Mouse (Mus musculus): ENCODE results near the gene Ddx55.
A peak's percentile ranks its signal among the peaks of the same experiment; 100 is the strongest.

Gene Ddx55

DNA sequence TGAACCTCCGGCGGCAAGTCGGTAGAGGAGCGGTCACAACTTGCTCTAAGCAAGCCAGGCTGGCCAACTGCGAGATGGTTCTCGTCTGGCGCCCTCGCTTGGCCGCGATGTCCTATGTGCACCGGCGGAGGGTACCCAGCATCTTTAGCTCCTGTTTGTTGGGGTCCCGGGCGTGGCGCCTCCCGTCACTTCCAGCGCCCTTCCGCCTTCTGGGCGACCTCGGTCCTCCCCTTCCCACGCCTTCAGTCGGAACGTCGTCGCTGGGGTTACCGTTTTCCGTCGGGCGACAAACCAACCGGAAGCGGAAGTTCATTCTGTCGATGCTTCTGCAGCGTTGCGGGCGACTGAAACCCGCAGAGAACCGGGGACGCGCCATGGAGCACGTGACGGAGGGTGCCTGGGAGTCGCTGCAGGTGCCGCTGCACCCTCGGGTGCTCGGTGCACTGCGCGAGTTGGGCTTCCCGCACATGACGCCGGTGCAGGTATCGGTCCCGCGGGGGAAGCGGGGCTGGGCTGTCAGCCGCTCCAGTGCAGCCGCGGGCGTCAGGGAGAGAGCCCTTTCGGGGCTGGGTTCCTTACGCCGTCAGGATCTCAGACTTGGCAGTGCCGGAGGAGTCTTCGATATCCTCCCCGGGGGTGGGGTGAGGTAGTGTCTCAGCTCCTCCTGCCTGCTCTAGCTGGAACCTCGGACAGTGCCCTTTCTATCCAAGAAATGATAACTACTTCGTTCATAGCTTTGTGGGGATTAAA, at the start of gene Ddx55:
TSS of gene Ddx55 (plus strand) at position 307 of the 750 bp plus-strand sequence.
- DNase-seq (ENCODE audit: low spot score): peak; percentile 93

DNA sequence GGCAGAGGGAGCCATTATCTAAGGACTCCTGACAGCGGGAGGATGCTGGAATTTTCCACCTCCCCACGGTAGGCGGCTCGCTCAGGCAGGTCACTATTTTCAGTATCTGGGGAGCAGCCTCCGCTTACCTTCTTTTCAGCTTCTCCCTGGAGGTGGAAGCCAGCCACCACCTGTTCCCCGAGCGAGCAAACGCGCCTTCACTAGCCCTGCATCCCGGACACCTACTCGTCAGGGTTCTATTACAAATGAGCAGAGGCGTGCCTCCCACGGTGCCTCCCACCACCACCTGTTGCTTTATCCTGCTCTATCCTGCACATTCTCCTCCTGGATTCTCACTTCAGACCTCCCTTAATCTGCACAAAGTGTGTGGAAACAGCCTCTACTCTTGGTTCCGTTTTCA, 48.9 kb upstream of the Ddx55 start:
- no peak for DNase-seq (ENCODE audit: low spot score)

DNA sequence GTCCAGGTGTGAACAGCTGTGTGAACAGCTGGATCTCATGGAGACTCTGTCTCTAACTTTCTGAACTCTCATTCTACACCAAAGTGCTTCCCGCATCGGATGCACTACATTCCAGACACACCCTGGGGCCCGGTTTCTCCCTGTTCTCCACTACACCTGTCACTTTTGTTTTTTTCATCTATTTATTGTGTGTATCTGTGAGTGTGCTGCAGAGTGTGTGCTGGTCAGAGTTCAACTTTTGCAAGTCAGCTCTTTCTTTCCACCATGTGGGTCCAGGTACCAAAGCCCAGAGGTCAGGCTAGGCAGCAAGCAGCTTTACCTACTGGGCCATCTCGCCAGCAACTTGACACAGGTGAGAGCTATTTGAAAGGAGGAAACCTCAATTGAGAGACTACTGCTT, 47.4 kb upstream of the Ddx55 start:
- DNase-seq (ENCODE audit: low spot score): no peak

DNA sequence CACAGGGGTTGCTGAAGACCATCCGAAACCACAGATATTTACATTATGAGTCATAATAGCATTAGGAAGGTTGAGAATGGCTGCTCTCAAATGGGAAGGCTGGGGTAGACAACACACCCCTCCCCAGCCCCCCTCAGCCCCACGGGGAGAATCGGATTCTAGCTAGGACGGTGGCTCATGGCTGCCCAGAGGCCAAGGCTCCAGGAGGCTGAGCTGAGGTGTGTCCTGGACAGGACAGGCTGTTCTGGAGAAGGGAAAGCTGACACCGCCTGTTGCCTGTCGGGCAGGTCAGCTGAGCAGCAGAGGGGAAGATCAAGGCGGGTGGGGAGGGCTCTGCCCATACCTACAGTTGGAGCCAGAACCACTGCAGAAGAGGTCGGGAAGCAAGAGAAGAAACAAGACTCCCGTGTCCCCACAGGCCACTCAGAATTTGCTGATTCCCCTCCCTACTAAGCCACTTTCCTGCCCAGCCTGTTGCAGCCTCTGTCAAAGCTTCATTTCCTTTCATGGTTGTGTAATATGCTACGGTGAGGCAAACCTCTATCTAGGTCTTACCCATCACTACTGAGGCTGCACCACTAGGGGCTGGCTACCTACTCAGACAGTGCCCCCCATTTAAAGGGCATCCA, 45.8 kb upstream of the Ddx55 start:
- DNase-seq (ENCODE audit: low spot score): no peak

DNA sequence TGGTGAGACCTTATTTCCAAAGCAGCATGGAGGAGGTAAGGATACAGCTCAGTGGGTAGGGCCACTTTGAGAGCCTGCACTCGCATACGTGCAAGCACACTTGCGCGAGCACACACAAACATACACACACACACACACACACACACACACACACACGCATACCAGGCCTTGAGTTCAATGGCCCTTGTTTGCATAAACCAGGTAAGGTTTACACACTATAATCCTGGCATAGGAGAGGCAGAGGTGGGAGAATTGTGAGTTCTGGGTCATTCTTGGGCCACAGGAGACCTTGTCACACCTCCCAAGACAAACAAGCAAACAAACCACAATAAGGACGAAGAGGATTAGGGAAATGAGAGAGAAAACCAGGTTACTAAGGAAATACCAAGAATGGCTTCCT, 43.5 kb upstream of the Ddx55 start:
- no peak for DNase-seq (ENCODE audit: low spot score)

DNA sequence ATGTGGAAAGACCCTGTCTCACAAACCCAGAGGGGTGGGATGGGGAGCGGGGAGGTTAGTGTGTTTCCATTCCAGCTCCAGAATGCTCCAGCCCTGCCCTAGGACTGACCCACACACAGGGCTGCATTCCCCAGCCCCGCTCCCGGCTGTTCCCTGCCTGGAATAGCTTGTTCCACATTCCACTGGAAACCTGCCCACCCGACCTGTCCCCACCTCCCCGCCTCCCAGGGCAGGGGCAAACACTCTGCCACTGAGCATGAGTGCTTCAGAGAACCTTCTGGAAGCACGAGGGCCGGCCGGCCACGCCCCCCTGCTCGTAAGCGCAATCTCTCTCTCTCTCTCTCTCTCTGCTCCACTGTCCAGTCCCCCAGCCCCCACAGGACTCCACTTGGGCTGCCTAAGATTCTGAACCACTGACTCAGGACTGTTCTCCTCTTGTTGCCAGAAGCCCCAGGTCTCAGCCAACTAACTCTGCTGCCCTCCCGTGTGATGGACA, 42.9 kb upstream of the Ddx55 start:
- DNase-seq (ENCODE audit: low spot score): no peak

DNA sequence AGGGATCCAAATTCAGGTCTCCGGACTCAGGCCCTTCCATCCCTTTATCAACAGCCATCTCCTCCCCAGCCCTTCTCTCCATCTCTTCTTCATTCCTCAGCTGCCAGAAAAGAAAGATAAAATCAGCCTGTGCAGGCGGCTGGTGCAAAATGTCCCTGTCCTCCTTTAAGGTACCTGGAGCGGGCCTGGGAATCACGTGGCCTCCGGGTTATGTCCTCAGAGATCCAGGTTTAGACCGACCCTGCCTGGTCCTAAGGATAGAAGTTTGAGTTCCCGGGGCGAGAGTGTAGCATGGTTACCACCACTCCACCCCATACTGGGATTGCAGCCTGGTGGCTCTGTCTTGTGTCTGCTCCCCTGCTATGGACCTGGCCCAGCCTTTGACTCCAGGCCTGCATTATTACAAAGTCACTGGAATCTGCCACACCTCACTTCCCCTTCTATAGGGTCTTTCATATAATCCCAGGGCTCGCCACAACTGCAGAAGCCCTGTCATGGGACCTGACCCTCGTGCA, 42.1 kb upstream of the Ddx55 start:
- no peak for DNase-seq (ENCODE audit: low spot score)

DNA sequence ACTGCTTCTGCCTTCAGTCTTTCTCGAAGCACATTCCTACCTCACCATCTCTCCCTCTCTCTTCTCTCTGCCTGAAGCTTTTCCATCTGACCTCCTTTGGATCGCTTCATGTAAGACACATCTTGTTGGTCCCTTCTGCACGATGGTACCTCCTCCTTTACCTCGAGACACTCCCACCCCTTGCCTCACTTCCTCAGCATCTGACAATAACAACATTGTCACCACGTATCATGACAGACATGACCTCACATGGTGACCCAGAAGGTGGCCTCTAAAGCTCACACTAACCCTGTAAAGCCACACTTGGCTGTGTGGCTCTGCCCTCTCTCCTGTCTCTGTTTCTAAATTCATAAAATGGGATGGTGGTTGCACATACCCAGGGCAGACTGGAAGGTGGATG, 36.9 kb upstream of the Ddx55 start:
- no peak for DNase-seq (ENCODE audit: low spot score)

DNA sequence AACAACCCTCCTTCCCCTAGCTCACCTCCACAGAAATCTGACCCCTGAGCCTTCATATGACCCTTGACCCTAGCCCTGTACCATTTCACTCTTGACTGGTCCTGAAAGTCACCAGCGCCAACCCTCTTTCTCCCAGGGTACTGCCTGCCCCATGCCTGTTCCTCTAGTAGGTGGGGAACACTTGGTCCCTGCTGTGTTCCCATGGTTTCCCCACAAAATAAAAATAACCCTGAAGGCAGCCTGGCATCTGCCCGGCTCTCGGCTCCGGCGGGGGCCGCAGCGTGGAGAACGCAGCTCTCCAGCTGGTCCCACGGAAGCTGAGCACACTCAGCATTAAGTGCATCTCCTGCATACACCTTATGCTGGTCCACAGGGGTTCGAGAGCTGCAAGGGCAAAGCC, 34.0 kb upstream of the Ddx55 start:
- no peak for DNase-seq (ENCODE audit: low spot score)

DNA sequence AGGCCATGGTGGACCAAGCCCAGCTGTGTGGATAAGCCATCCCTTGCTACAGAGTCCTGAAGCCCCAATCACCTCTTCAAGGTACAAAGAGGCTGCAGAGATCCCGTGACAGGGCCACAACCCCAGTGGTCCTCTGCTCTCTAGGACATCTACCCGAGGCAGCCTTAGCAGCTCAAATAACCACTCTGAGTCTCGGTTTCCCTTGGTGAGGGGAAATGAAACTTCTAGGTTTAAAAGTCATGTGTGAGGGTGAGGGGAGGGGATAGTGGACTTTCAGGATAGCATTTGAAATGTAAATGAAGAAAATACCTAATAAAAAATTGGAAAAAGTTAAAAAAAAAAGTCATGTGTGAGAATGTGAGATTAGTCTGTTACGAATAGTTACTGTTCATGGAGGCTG, 31.1 kb upstream of the Ddx55 start:
- no peak for DNase-seq (ENCODE audit: low spot score)

DNA sequence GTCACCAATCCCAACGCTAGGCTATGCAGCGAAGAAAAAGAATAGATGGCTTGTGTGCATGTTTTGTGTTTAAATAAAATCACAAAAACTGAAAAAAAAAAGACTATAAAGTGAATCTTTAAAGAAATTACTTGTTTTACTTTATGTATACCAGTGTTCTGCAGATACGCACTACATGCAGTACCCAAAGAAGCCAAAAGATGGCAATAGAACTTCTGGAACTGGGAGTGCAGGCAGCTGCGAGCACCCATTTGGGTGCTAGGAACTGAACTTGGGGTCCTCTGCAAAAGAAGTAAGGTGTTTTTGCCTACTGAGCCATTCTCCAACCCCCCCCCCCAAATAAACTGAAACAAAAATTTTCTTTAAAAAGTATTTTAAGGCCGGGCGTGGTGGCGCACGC, 29.6 kb upstream of the Ddx55 start:
- no peak for DNase-seq (ENCODE audit: low spot score)

DNA sequence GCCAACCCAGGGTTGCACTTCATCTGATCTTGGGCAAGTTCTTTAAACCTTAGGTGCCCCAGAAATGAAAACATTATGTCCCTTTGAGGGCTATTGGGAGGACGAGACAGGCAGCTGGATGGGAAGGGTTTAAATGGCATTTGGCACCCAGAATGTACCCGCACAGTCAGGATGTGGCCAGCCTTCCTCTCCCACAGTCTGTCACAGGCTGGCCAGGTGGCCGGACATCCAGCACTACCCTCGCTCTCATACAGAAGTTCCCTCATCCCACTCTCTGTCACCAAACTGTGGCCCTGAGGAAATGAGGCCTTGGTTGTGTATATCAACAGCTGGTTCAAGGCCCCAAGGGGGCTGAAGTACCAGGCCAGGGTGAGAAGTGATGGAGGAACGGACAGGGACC, 27.7 kb upstream of the Ddx55 start:
- no peak for DNase-seq (ENCODE audit: low spot score)

DNA sequence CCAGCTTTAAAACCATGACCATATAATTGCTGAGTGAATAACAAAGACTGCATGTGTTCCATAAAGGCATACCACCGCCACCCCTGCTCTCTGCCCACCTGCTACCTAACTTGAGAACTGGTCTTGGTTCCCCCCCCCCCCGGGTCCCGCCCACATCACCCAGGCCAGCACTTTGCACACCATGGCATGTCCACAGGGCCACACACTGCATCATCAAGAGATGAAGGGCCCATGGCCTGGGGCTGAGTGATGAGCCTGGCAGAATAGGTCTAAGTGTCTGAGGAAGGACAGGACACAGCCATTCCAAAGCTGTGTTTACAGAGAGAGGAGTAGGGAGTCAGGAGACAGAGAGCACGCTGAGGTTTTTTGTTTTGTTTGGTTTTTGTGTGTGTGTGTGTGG, 24.3 kb upstream of the Ddx55 start:
- no peak for DNase-seq (ENCODE audit: low spot score)

DNA sequence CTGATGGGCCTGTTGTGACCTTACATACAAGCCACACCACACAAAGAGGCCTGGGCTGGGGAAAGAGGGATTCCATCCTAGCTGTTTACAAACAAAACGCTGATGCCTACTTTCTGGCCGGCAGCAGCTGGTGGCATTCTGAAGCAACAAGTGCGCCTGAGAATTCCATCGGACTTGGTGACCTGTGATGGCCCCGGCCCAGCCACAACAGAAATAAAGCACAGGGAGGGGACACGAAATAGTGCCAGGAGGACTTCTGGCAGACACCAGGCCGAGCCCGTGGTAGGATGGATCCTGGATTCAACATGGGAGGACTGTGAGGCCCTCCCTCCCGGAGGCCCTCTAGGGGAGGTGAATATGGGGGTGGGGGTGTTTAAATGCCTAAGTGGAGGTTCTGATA, 23.9 kb upstream of the Ddx55 start:
- no peak for DNase-seq (ENCODE audit: low spot score)

DNA sequence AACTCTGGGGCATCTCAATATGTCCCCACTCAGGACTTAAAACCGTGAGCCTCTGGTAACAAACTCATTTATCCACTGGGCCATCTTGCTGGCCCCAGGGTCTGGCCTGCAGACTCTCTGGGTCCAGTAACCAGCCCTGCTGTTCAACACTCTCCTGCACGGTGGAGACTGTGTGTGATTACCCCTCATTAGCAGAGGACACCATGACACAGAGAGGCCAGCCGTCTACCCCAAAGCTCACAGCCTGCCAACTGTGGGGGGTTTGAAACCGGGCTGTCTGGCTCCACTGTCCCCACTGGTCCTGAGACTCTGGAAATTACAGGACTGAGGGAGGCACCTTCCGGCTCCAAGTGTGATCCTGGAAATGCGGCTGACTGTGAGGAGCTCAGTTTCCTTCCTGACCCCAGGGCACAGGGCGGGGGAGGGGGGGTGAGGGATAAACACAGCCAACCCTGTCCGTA, 23.4 kb upstream of the Ddx55 start:
- DNase-seq (ENCODE audit: low spot score): no peak

DNA sequence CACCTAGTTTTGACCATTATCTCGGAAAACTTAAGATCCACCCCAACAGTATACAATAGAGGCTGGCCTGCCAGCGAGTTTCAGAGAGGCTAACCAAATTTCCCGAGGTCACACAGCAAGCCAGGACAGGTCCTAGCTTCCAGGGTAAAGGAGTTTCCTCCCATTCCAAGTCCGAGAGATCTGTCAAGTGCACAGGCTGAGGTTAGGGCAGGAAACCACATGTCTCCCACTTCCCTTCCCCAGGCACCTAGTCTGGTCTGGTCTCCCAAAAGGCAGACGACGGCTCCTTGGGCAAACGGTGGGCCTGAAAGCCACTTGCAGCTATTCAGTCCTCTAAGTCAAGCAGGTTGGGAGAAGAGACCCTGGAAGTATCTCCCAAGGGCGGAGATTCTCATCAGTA, 23.0 kb upstream of the Ddx55 start:
- DNase-seq (ENCODE audit: low spot score): no peak

DNA sequence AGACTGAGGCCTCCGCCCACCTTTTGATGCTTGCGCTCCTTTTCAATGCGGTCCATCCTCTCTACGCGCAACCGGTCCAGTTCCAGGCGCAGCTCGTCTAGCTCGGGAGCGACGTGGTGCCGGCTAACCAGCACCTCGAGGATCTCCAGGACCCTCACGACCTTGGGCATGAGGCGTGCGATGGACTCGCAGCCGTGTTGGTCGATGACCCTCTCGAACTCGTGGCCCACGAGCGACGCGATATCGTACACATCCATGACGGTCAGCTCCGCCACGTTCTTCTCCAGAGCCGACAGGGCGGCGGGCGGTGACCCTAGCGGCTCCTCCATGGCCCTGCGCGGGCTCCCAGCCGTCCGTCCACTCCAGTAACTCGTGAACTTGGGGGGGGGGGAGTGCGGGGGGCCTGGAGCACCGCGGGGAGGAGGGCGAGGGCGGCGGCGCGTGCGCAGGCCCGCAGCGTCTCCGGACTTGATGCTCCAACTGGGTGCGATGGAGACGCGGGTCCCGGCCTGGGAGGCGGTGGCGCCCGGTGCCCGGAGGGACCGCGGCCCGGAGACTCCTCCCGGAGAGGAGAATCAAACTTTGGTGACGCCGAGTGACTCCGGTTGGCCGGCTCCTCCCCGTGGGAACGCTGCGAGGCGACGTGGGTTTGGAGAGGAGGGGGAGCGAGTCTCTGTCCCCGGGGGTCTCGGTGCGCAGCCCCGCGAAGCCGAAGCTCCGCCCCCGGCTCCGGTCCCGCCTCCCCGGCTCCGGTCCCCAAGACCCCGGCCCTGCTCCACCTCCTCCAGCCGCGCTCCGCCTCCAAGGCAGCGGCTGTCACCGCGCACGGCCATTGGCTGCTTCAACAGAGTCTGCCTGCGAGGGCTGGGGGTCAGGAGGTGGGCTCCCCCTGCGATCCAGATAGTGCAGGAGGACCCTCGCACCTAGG, 21.7 kb upstream of the Ddx55 start, which contains the start of gene Rilpl1:
TSS of gene Rilpl1 (minus strand) at position 737 of the 928 bp plus-strand sequence.
- DNase-seq (ENCODE audit: low spot score): peak; percentile 84

DNA sequence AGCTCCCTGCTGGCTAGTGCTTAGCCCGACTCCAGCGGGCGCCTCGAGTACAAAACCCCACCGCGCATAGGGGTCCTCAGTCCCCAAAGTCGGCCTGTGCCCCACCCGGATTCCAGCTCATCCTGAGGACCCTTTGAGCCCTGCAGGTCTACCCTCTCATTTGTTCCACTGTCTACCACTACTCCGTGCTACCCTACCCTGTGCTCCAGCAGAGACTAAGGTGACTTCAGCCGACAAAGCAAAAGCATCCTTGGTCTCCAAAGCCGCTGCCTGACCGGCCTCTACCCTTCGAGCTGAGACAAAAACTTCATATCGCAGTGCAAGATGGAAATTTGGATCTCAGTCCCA, 21.1 kb upstream of the Ddx55 start:
- DNase-seq (ENCODE audit: low spot score): no peak

DNA sequence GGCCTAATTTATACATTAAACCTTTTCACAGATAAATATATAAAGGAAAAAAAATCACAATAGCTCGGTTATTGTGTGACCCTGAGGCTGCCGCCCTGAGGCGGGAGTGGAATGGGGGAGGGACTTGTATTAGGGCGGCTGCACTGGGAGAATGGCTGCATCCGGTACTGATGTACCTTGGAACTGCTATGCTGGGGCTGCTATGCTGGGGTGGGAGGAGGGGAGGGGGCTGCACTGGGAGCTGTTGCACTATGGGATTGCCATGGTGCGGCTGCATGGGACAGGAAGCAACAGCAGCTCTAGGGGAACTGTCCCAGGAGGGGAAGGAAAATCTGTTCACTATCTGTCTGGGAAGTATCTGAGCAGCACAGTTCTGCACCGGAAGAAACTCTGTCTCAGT, 20.2 kb upstream of the Ddx55 start:
- DNase-seq (ENCODE audit: low spot score): no peak

DNA sequence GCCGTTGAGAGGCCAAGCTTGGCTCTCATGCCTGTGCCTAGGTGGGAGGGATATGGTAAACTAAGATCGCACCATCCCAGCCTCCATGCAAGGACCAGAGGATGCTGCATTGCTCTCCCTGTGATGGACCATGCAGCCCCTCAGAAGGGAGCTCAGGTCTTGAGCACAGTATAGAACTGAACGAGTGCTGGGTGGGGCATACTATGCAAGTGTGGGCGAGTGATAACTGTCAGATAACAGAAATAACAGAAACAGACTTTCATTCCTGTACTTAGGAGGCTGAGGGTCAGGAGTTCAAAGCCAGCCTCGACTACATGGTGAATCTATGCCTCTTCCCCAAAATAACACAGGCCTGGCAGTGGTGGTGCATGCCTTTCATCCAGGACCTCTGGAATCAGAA, 17.6 kb upstream of the Ddx55 start:
- DNase-seq (ENCODE audit: low spot score): no peak

DNA sequence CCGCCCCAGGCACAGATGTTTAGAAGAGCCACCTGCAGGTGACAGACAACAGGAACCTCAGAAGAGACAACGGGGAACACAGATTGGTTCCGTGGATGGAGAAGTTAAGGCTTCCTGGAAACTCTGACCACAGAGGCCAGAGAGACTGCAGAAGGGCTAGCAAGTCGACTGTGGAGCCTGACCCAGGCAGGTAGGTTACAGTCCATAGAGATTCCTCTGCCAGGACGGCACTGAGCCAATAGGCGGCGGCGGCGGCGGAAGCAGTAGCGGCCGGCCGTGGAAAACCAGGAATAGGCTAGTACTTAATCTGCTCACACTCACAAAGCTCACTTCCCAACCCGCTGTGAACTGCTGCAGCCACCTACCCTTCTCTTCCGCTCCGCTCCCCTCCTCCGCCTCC, 15.9 kb upstream of the Ddx55 start:
- peak; percentile 55 for DNase-seq (ENCODE audit: low spot score)
